Mouse (Mus musculus) gonadal fat pad, adult 2 months (tissue): ENCODE data around the gene B3galt6. TPM values are rescaled to one million over a fixed set of nuclear protein-coding genes. Genes with fewer than 3 reads are reported as not detected.
A peak's percentile ranks its signal among the peaks of the same experiment; 100 is the strongest.

Source experiments
- DNase-seq: peaks from one replicate; pipeline ENCODE4 v3.0.0-alpha.2; 2012; ENCODE audit warnings: low read depth
- polyA plus RNA-seq: library from polyadenylated mRNA; depleted of rRNA; stranded (reverse); fragments of >200 nt; gene quantifications from 2 replicates; pipeline ENCODE4 v1.2.3, GENCODE M21; 2012; rRNA removed

B3galt6 gene
- polyA plus RNA-seq, 1 experiment = 8.8 TPM

DNA sequence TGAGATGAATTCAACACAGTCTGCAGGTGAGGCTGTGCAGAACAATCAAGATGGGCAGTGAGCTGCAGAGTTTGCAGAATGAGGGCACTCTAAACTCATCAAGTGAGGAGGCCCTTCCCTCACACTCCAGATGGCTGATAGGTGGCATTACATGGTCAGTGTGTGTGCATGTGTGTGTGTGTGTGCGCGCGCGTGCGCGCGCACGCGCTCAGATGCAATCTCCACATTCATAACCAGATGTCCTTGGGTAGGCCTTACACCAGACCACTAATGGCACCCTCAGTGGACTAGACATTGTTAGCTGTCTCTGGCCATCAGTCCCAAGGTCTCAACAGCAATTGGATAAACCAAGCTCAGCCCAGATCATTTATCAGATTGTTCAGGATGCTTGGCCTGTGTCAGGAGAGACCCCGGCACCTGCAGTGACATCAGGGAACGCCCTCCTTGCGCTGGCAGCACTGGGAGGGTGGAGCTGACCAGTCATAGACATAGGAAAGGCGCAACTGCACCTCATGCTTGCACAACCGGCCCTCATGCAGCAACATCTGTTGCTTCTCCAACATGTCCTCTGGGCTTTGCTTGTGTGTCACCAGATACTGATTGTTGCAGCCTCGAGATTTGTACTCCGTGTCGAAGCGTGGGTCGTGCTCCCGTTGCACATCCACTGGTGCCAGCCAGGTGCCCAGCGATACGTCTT is 1.1 kb downstream of the B3galt6 start:
- DNase-seq = no peak

DNA sequence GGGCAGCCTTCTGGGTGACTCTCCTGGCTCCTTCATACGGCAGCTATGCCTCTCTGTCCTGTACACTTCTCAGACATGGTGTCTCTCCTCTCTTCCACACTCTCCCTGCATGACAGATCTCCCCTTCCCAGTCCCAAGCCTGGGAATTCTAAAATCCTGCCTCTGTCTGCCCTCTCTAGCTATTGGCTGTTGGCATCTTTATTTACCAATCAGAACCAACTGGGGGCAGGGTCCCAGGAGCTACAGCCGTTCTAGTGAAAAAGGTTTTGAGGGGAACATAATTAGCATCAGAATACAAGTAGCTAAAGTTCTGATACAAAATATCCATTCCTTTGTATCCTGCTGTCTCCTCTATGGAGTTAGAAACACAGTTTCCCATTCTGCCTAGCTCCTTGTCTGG is 8.7 kb downstream of the B3galt6 start:
- no peak for DNase-seq

DNA sequence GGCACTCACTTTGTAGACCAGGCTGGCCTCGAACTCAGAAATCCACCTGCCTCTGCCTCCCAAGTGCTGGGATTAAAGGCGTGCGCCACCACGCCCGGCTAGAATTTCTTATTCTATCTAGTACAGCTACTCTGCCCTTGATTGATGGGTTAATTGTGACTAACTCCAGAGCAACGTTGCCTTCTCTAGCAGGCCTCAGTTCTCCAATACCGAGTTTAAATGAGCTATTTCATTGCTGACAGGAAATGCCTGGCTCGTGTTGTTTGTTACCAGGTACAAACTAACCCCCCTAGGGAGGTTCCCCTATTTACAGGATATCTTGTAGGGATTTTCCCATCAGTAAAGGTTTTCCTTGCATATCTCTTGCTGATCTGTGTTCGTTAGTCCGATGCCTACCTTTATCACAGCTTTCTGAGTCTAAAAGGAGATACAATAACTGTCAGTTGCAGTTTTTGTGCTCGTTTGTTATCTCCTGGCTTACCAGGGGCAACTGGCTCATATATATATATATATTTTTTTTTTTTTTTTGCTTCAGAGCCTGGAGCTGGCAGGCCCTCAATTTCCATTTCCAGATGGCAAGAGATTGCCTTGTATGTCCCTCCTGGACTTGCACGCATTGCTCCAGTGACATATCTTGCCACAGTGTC is 10.9 kb downstream of the B3galt6 start:
- no peak for DNase-seq

DNA sequence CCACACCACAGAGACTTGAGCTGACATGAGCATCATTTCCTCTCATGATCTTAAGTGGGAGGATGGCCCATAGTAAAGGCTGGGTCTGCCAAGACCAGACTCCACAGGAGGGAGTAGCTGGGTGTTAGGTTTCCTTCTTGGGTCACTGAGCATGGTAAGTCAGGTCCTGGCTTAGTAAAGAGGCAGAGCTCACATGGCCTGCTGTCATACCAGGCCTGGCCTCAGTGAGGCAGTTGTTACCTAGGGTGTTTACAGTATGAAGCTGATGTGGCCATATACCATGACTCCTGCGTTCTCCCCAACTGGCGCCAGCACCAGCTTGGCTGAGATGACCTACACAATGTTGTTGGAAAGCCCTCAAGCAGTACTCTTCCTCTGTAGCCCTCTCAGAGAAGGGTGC is 19.2 kb downstream of the B3galt6 start:
- DNase-seq = no peak

- DNase-seq = peak; percentile 93
These were observed 19.8 kb downstream of the B3galt6 start for GRCm38 (mm10) chr4:155972651-155973050.

DNA sequence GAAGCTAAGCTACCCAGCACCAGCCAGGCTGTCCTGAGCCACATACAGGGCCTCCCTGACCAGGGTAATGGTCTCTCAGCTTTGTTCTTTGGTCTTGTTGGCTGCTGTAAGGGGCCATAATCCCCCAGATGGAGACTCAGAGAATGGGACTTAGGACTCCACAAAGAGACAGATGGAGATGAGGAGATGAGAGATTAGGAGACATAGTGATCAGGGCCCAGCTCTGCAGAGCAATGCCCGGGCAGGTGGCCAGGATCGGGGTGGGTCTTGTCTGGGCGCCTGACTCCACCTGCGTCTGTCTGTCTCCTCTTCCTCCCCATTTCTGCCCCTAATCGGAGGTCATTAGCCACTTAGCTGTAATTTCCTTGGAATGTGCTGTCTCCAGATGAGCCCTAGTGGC is 22.2 kb downstream of the B3galt6 start:
- no peak for DNase-seq

DNA sequence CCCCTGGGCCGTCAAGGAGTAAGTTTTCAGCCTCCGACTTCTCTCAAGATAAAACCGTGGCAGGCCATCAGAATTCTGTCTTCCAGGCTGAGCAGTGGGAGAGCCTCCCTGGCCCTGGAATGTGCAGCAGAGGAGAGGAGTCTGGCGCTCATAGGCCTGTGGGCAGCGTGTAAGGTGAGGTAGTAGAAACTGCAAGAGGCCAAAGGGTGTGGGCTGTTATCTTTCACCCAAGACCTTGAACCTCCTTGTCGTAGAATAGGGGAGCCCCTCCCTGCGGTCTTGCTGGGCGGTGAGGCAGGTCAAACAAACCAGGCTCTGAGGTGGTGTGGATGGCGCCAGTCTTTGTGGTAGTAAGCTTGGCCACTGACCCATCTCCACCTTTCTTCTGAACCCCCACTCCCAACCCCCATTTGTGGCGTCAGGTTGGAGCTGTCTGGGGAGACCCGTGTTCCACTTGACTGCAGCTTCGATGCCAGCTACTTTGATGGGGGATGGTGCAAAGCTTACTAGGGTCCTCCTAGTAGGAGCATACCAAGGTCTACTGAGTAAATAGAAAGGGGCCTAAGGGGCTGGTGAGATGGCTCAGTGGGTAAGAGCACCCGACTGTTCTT is 23.3 kb downstream of the B3galt6 start:
- DNase-seq = no peak

DNA sequence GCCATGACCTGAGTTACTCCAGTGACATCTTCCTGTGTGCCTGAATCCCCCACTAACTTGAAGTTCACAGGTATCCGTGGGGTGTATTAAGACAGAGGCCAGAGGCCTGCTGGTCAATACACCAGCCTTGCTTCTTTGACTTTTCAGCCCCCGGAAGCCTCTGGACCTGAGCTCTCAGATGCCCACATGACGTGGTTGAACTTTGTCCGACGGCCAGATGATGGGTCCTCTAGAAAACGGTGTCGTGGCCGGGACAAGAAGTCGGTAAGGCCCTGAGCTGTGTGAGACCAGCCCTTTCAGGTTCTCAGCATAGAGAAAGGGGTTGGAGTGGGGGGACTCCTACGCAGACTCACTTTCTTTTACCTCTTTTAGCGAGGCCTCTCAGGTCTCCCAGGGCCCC is 28.1 kb downstream of the B3galt6 start:
- DNase-seq = no peak

DNA sequence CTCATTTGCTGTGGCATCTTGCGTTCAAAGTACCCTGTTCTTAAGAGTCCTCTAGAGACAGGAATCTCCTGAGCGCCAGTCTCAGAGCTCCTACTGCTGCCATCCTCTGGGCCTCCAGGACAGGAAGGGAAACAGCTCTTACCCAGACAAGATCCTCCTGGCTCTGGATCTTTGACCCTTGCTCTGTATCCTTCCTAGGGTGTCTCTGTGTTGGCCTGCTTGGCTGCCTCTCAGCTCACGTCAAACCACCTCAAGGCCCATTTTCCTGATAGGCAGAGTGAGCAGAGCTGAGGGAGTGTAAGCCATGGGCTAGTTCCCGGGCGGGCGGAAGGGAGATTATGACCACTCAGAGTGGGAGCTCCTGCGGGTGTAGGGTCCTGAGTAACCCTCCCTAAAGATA is 29.3 kb downstream of the B3galt6 start:
- DNase-seq = no peak

GRCm38 (mm10) chr4:155962167-155962971 is 30.1 kb downstream of the B3galt6 start, which contains the start of gene C1qtnf12:
TSS of gene C1qtnf12 (plus strand) at chr4:155962318.
- DNase-seq = no peak

- DNase-seq = no peak
These were observed 33.2 kb downstream of the B3galt6 start for GRCm38 (mm10) chr4:155959275-155959674.

DNA sequence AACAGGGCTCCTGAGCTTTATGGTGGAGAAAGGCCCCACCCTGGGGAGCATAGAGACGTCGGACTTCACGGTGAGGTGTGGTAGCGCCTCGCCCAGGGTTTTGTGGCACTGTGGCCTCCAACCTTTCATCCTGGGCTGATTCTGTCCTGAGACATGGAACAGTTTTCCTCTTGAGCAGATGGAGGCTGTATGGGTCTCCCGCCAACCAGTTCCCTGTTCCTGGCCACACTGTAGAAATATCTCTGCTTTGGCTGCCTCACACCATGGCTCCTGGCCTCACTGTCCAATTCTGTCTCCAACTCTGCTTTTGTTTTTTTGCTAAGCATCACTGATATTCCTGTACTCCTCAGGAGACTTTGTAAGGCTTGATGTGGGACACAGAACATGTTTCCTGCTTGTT is 37.0 kb downstream of the B3galt6 start:
- DNase-seq = no peak

GRCm38 (mm10) chr4:155947094-155947493 is 45.4 kb downstream of the B3galt6 start:
- DNase-seq = no peak

DNA sequence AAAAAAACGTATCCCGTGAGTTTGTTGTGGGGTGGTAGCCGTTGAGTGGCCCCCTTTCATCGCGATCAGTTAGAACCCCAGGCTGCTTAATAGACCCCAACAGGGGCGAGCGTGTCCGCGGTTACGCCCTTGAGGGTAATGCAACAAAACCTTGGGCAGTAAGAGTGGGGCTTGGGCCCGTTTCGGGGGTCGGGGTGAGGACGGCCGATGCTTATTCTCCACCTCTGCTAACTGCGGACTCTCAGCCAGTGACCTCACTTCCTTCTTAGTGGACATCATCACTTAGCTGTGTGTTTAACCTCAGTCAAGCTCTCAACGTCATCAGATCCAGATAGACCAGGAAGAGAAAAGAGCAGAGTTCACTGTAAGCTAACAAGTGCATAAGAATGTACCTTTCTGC is 48.2 kb downstream of the B3galt6 start:
- no peak for DNase-seq

- DNase-seq = no peak
These were observed 48.8 kb downstream of the B3galt6 start, which contains the start of gene Ube2j2 for GRCm38 (mm10) chr4:155943534-155944249. TSS of gene Ube2j2 (plus strand) at chr4:155943831.

GRCm38 (mm10) chr4:155943049-155943452 is 49.4 kb downstream of the B3galt6 start:
- DNase-seq = no peak

Other genes with a start within 250 kb of the B3galt6 start
- gene Atad3a, start 231.6 kb downstream of the B3galt6 start, polyA plus RNA-seq = 52.8 and 68.3 TPM in 2 replicates
- gene Vwa1, start 218.0 kb downstream of the B3galt6 start, polyA plus RNA-seq = 21.2 and 28.0 TPM in 2 replicates
- 2.4 and 4.7 TPM in 2 replicates for gene Tmem88b, start 206.8 kb downstream of the B3galt6 start, polyA plus RNA-seq
- gene Ankrd65, start 202.2 kb downstream of the B3galt6 start, polyA plus RNA-seq = 1.9 and 2.6 TPM in 2 replicates
- gene Mrpl20, start 189.8 kb downstream of the B3galt6 start, polyA plus RNA-seq = 71.2 and 101 TPM in 2 replicates
- gene Ccnl2, start 180.2 kb downstream of the B3galt6 start, polyA plus RNA-seq = 63.7 and 69.3 TPM in 2 replicates
- gene Aurkaip1, start 161.4 kb downstream of the B3galt6 start, polyA plus RNA-seq = 122 and 145 TPM in 2 replicates
- gene Mxra8, start 153.0 kb downstream of the B3galt6 start, polyA plus RNA-seq = 156 and 190 TPM in 2 replicates
- gene Dvl1, start 145.2 kb downstream of the B3galt6 start, polyA plus RNA-seq = 124 and 139 TPM in 2 replicates
- 0.34 and 0.43 TPM in 2 replicates for gene Tas1r3, start 129.3 kb downstream of the B3galt6 start, polyA plus RNA-seq
- gene Cptp, start 123.2 kb downstream of the B3galt6 start, polyA plus RNA-seq = 30.8 and 31.0 TPM in 2 replicates
- gene Ints11, start 123.1 kb downstream of the B3galt6 start, polyA plus RNA-seq = 33.7 and 36.5 TPM in 2 replicates
- gene Pusl1, start 100.9 kb downstream of the B3galt6 start, polyA plus RNA-seq = 44.0 and 49.9 TPM in 2 replicates
- 27.7 and 28.2 TPM in 2 replicates for gene Acap3, start 100.8 kb downstream of the B3galt6 start, polyA plus RNA-seq
- 47.7 and 53.3 TPM in 2 replicates for gene Ube2j2, start 48.8 kb downstream of the B3galt6 start, polyA plus RNA-seq
- 131 and 135 TPM in 2 replicates for gene C1qtnf12, start 30.3 kb downstream of the B3galt6 start, polyA plus RNA-seq
- gene Sdf4, start 223 bp upstream of the B3galt6 start, polyA plus RNA-seq = 119 and 131 TPM in 2 replicates
- gene Tnfrsf4, start 21.2 kb upstream of the B3galt6 start, polyA plus RNA-seq = 3.5 and 3.8 TPM in 2 replicates
- gene Tnfrsf18, start 33.5 kb upstream of the B3galt6 start, polyA plus RNA-seq = 3.5 and 3.6 TPM in 2 replicates
- gene Ttll10, start 66.8 kb upstream of the B3galt6 start, polyA plus RNA-seq = 17.0 and 21.7 TPM in 2 replicates
- gene 9430015G10Rik, start 117.3 kb upstream of the B3galt6 start, polyA plus RNA-seq = 23.5 and 23.8 TPM in 2 replicates
- 0.58 and 0.86 TPM in 2 replicates for gene Rnf223, start 137.9 kb upstream of the B3galt6 start, polyA plus RNA-seq
- gene Agrn, start 204.8 kb upstream of the B3galt6 start, polyA plus RNA-seq = 71.1 and 73.9 TPM in 2 replicates
- 10.5 and 11.0 TPM in 2 replicates for gene Isg15, start 208.2 kb upstream of the B3galt6 start, polyA plus RNA-seq
- gene AW011738, start 210.7 kb upstream of the B3galt6 start, polyA plus RNA-seq = 3.5 and 6.4 TPM in 2 replicates
- 0.55 and 0.75 TPM in 2 replicates for gene Perm1, start 223.2 kb upstream of the B3galt6 start, polyA plus RNA-seq
- gene Plekhn1, start 242.2 kb upstream of the B3galt6 start, polyA plus RNA-seq = 37.5 and 39.1 TPM in 2 replicates
- 54.6 and 67.1 TPM in 2 replicates for gene Noc2l, start 243.4 kb upstream of the B3galt6 start, polyA plus RNA-seq